Mouse (Mus musculus) heart, embryonic 16.5 days (tissue): ENCODE results near the gene Frem1. TPM values are rescaled to one million over a fixed set of nuclear protein-coding genes. Genes with fewer than 3 reads are reported as not detected.

ENCODE experiments used
- ATAC-seq: fragments of 200-750 bp; cut with Nextera tagmentation; replicated peaks from 2 replicates; pipeline ENCODE4 v1.8.0; 2017; ENCODE audit warnings: moderate number of reproducible peaks; ENCODE audit not compliant: insufficient read depth, low FRiP score; ENCODE audit errors: extremely low read depth
- H3K27ac ChIP-seq: fragments of 300-500 bp; sonication (generic); 2 replicates; pipeline ENCODE4 v1.5.1; 2014; ENCODE audit warnings: mild to moderate bottlenecking, low read length, control low read depth, moderate library complexity
- H3K27me3 ChIP-seq: fragments of 300-500 bp; sonication (generic); 2 replicates; pipeline ENCODE4 v1.6.1; 2014; ENCODE audit warnings: low read length, mixed read lengths; ENCODE audit not compliant: control insufficient read depth, insufficient read depth
- H3K36me3 ChIP-seq: fragments of 300-500 bp; sonication (generic); 2 replicates; pipeline ENCODE4 v1.6.1; 2014; ENCODE audit not compliant: control insufficient read depth, insufficient read depth
- H3K4me1 ChIP-seq: fragments of 300-500 bp; sonication (generic); 2 replicates; pipeline ENCODE4 v1.6.1; 2014; ENCODE audit warnings: low read length, mixed read lengths; ENCODE audit not compliant: control insufficient read depth, insufficient read depth
- H3K4me2 ChIP-seq: fragments of 300-500 bp; sonication (generic); 2 replicates; pipeline ENCODE4 v1.6.1; 2014; ENCODE audit warnings: low read depth, mild to moderate bottlenecking, control low read depth, low read length
- H3K4me3 ChIP-seq: fragments of 300-500 bp; sonication (generic); 2 replicates; pipeline ENCODE4 v1.5.1; 2014; ENCODE audit warnings: mild to moderate bottlenecking, control low read depth, low read length
- H3K9ac ChIP-seq: fragments of 300-500 bp; sonication (generic); 2 replicates; pipeline ENCODE4 v1.6.1; 2014; ENCODE audit warnings: low read length, control low read depth
- H3K9me3 ChIP-seq: fragments of 300-500 bp; sonication (generic); replicated peaks from 2 replicates; pipeline ENCODE4 v1.6.1; 2016; ENCODE audit warnings: low read length; ENCODE audit not compliant: control insufficient read depth
- WGBS: fragments of 180-500 bp; shearing (Covaris S2); extraction: QIAGEN DNeasy Blood & Tissue Kit; methylation state at CpG from one replicate; pipeline ENCODE4 v1.1.7; 2014; 5-methylcytosine and 5-hydroxymethylcytosine counted together
- polyA plus RNA-seq: library from polyadenylated mRNA; unstranded; fragments of >200 nt; fragmentation: Nextera tagmentation; extraction: Ambion mirVana; gene quantifications from 2 replicates; pipeline ENCODE4 v1.2.1, GENCODE M21; 2015

Gene Frem1
- polyA plus RNA-seq, 1 experiment from 2014 or later: 2.4 TPM

DNA sequence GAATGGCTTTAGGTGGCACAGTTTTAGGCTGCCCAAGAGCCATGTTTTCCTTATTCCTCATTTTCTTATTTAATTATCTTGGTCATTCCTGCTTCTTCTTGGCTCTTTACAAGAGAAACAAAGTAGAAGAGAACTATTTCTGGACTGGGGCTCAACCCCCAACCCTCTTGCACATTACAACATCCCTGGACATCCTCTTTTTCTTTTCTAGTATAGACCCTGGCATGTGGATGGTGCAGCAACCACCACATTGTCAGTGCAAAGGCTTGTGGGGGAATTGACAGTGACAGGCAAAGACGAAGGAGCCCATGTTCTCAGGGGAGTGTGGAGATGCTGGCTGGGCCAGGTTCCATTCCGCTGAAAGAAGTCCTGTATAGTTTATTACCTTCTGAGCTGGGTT is 175.5 kb downstream of the Frem1 start:
- no peaks in the 10 kb centered on the region for H3K36me3 ChIP-seq
- no peak overlapping the region for H3K4me2 ChIP-seq
- no peaks in the 10 kb centered on the region for H3K27me3 ChIP-seq
- no peak overlapping the region for H3K27ac ChIP-seq
- no peaks in the 10 kb centered on the region for H3K9me3 ChIP-seq
- H3K4me3 ChIP-seq: no peak overlapping the region
- no peaks in the 10 kb centered on the region for H3K4me1 ChIP-seq
- no peak overlapping the region for H3K9ac ChIP-seq
- no peak for ATAC-seq
- WGBS: 83% methylated on average over 2 of the region's 2 CpGs

GRCm38 (mm10) chr4:82875532-82875931 is 176.6 kb downstream of the Frem1 start:
- 59% methylated on average over 4 of the region's 4 CpGs for WGBS
- Histone ChIP-seq H3K36me3 (no peaks in the 10 kb centered on the region), H3K4me3 (no peak overlapping the region), H3K9me3 (no peaks in the 10 kb centered on the region), H3K27me3 (no peaks in the 10 kb centered on the region), H3K27ac (no peak overlapping the region), H3K4me1 (no peaks in the 10 kb centered on the region), H3K9ac (no peak overlapping the region), H3K4me2 (no peak overlapping the region)
- ATAC-seq: no peak

DNA sequence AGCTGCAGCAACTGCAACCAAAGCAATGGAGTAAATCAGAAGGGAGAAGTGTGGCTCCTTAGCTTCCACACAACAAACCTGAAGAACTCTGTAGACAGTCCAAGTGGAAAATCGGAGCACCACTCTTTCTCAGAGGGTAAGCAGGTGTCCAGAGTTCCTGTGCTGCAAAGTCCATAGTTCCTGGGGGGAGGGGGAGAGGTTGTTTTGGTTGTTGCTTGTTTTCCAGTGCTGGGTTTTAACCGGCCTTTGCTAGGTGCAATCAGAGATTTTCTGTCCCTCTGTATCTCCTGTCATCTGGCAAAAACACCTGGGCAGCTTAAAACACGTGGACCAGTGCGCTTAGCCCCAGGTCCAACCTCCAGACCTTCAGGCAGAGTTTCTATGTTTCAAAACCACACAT is 177.3 kb downstream of the Frem1 start:
- ATAC-seq: no peak
- WGBS: 63% methylated on average over 4 of the region's 4 CpGs
- Histone ChIP-seq H3K4me1 (no peaks in the 10 kb centered on the region), H3K36me3 (no peaks in the 10 kb centered on the region), H3K9me3 (no peaks in the 10 kb centered on the region), H3K4me3 (no peak overlapping the region), H3K27me3 (no peaks in the 10 kb centered on the region), H3K27ac (no peak overlapping the region), H3K4me2 (no peak overlapping the region), H3K9ac (no peak overlapping the region)

DNA sequence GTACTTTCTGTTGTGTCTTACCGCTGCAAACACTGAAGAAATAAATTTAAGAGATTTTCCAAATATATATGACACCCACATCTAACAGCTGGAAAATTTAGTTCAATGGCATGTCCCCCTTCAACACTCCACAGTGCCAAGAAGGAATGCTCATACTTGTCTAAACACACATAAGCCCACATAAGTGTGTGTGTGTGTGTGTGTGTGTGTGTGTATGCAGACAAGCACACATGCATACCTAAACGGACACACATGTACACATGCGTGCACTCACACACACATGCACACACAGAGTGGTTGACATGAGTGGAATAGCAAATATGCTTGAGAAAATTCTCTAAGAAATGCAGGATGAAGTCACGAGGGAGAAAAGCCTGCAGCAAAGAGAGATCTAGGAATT is 179.6 kb downstream of the Frem1 start:
- Histone ChIP-seq H3K4me3 (no peak overlapping the region), H3K36me3 (no peaks in the 10 kb centered on the region)
- ATAC-seq: no peak

DNA sequence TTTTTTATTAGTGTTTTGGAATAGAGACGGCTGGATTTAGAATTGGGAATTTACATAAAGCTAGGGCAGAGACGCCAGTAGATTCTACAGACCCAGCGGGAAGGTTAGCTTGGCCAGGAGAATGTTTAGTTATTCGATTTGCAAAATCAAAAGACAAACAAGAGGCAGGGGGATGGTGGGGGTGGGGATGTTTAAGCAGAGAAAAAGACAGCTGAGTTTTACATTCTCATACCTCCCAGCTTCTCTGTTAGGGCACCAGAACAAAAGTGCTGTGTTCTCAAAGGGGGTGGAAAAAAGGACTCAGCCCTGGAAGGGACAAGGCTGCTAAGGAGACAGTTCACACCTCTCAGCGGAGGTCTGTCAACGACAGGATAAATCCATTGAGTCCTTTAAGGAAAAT is 180.0 kb downstream of the Frem1 start:
- Histone ChIP-seq H3K9me3 (no peaks in the 10 kb centered on the region), H3K4me2 (no peak overlapping the region)

More for the DNA sequence above, 179.6 kb downstream of the Frem1 start:
- H3K9ac ChIP-seq: no peak overlapping the region
- no peak overlapping the region for H3K27ac ChIP-seq
- 69% methylated on average over 4 of the region's 4 CpGs for WGBS
- H3K4me2 ChIP-seq: no peak overlapping the region
- no peaks in the 10 kb centered on the region for H3K9me3 ChIP-seq
- no peaks in the 10 kb centered on the region for H3K4me1 ChIP-seq
- no peaks in the 10 kb centered on the region for H3K27me3 ChIP-seq

GRCm38 (mm10) chr4:82870931-82871330 is 181.2 kb downstream of the Frem1 start:
- no peak for ATAC-seq
- Histone ChIP-seq H3K4me2 (no peak overlapping the region), H3K9ac (no peak overlapping the region), H3K4me3 (no peak overlapping the region), H3K9me3 (no peaks in the 10 kb centered on the region), H3K36me3 (no peaks in the 10 kb centered on the region), H3K27me3 (no peaks in the 10 kb centered on the region), H3K4me1 (no peaks in the 10 kb centered on the region), H3K27ac (no peak overlapping the region)
- 66% methylated on average over 6 of the region's 6 CpGs for WGBS

More for the DNA sequence above, 180.0 kb downstream of the Frem1 start:
- H3K4me3 ChIP-seq: no peak overlapping the region
- H3K36me3 ChIP-seq: no peaks in the 10 kb centered on the region
- 38% methylated on average over 6 of the region's 6 CpGs for WGBS
- ATAC-seq: no peak
- no peak overlapping the region for H3K27ac ChIP-seq
- H3K27me3 ChIP-seq: no peaks in the 10 kb centered on the region
- no peak overlapping the region for H3K9ac ChIP-seq
- no peaks in the 10 kb centered on the region for H3K4me1 ChIP-seq

DNA sequence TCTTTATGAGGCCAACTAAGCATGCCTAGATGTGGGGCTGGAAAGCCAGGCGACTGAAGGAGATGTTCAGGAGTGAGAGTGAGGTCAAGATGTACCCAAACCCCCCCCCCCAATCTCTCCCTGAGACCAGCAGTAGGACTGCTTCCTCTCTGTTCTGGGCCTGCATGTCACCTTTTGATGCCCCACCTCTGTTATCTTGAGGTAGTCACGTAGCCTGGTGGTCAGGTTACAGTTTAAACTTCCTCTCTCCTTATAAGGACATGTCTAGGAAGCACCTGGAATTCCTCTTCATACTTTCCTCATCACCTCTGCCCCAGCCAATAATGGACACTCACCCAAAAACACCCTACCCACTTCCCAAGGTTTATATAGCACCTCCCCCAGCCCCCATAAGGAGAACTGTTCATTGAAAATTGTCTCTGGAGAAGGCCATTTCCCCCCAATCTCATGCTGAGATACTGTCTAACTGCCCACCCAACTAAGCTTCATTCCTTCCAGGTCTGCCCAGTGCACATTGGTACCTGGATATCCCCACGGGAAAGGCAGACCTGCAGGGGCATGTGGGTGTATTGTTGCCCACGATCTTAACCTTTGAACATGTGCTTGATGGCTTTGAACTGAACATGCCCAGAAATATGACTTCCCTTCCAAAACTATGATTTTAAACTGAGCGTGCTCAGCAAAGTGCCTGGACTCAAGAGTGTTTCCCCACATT is 184.3 kb downstream of the Frem1 start:
- no peak overlapping the region for H3K27ac ChIP-seq
- H3K9ac ChIP-seq: no peak overlapping the region
- no peak overlapping the region for H3K4me3 ChIP-seq
- H3K9me3 ChIP-seq: no peaks in the 10 kb centered on the region
- H3K4me1 ChIP-seq: no peaks in the 10 kb centered on the region
- H3K36me3 ChIP-seq: no peaks in the 10 kb centered on the region
- H3K4me2 ChIP-seq: no peak overlapping the region
- 84% methylated on average over 5 of the region's 5 CpGs for WGBS
- no peak for ATAC-seq
- H3K27me3 ChIP-seq: no peaks in the 10 kb centered on the region

- no peak overlapping the region for H3K4me3 ChIP-seq
- H3K9me3 ChIP-seq: no peaks in the 10 kb centered on the region
- no peak overlapping the region for H3K4me2 ChIP-seq
- no peak overlapping the region for H3K9ac ChIP-seq
- WGBS: 46% methylated on average over 4 of the region's 4 CpGs
- H3K27ac ChIP-seq: peak overlapping the region; percentile 48
- no peaks in the 10 kb centered on the region for H3K27me3 ChIP-seq
- no peaks in the 10 kb centered on the region for H3K4me1 ChIP-seq
- H3K36me3 ChIP-seq: no peaks in the 10 kb centered on the region
- no peak for ATAC-seq
Measured at GRCm38 (mm10) chr4:82867111-82867510, 185.0 kb downstream of the Frem1 start.

- Histone ChIP-seq H3K27ac (no peak overlapping the region), H3K36me3 (no peaks in the 10 kb centered on the region), H3K4me2 (no peak overlapping the region), H3K9me3 (no peaks in the 10 kb centered on the region), H3K4me3 (no peak overlapping the region), H3K27me3 (no peaks in the 10 kb centered on the region), H3K4me1 (peaks cover 5% of the 10 kb centered on the region; the same call in 1 of the 2 replicates), H3K9ac (no peak overlapping the region)
- ATAC-seq: no peak
- WGBS: 72% methylated on average over 8 of the region's 8 CpGs
Measured at GRCm38 (mm10) chr4:82864974-82865699, 187.0 kb downstream of the Frem1 start.
